Mouse (Mus musculus) hindlimb bud, embryonic 11.5 days (tissue): ENCODE data around the gene Ptpre.
"Not testable (repeated sequence)": the region's sequence is repeated elsewhere in the genome, so short reads cannot be mapped to it uniquely, and the experiment has no call there.

Source experiments
- DNase-seq: peaks from one replicate; pipeline ENCODE4 v3.0.0-alpha.2; 2012; ENCODE audit warnings: low read depth, low spot score; ENCODE audit errors: extremely low spot score

Gene Ptpre

GRCm38 (mm10) chr7:135684098-135684497 is 146.8 kb downstream of the Ptpre start:
- DNase-seq, result not testable (repeated sequence)

GRCm38 (mm10) chr7:135684938-135685337 is 147.7 kb downstream of the Ptpre start:
- no peak for DNase-seq

GRCm38 (mm10) chr7:135689396-135689795 is 152.1 kb downstream of the Ptpre start:
- no peak for DNase-seq

GRCm38 (mm10) chr7:135691941-135692340 is 154.7 kb downstream of the Ptpre start:
- no peak for DNase-seq

- DNase-seq, result no peak
These were observed 156.8 kb downstream of the Ptpre start for GRCm38 (mm10) chr7:135694130-135694529.

GRCm38 (mm10) chr7:135694796-135695195 is 157.5 kb downstream of the Ptpre start:
- no peak for DNase-seq

- DNase-seq, result no peak
These were observed 158.8 kb downstream of the Ptpre start for GRCm38 (mm10) chr7:135696127-135696526.

GRCm38 (mm10) chr7:135697021-135697740 is 159.9 kb downstream of the Ptpre start:
- DNase-seq, result not testable (repeated sequence)

- no peak for DNase-seq
These were observed 161.1 kb downstream of the Ptpre start for GRCm38 (mm10) chr7:135698362-135698761.

GRCm38 (mm10) chr7:135699351-135699750 is 162.1 kb downstream of the Ptpre start:
- DNase-seq, result not testable (repeated sequence)

GRCm38 (mm10) chr7:135703600-135704148 is 166.4 kb downstream of the Ptpre start:
- no peak for DNase-seq

- DNase-seq, result no peak
These were observed 167.0 kb downstream of the Ptpre start for GRCm38 (mm10) chr7:135704251-135704650.

GRCm38 (mm10) chr7:135705083-135705482 is 167.8 kb downstream of the Ptpre start:
- DNase-seq, result no peak

- no peak for DNase-seq
These were observed 168.5 kb downstream of the Ptpre start for GRCm38 (mm10) chr7:135705753-135706152.

- no peak for DNase-seq
These were observed 173.4 kb downstream of the Ptpre start for GRCm38 (mm10) chr7:135710702-135711101.

- no peak for DNase-seq
These were observed 175.3 kb downstream of the Ptpre start for GRCm38 (mm10) chr7:135712534-135712933.

- DNase-seq, result no peak
These were observed 176.0 kb downstream of the Ptpre start for GRCm38 (mm10) chr7:135713326-135713725.

GRCm38 (mm10) chr7:135715166-135715565 is 177.9 kb downstream of the Ptpre start:
- DNase-seq, result no peak

GRCm38 (mm10) chr7:135715642-135716444 is 178.6 kb downstream of the Ptpre start, which contains the start of gene Mki67:
Mki67 (minus strand) TSS chr7:135716361.
- DNase-seq, result no peak

GRCm38 (mm10) chr7:135716445-135716877 is 179.2 kb downstream of the Ptpre start:
- DNase-seq, result peak; percentile 57

- DNase-seq, result no peak
These were observed 179.8 kb downstream of the Ptpre start for GRCm38 (mm10) chr7:135716968-135717557.
